Mouse (Mus musculus): ENCODE measurements around the gene Csf2rb.

GRCm38 (mm10) chr15:78354958-78355357, 29.4 kb downstream of the Csf2rb start:
- no peak for TF ChIP-seq POLR2A (IDR thresholded peaks at IDR 0.05; ENCODE audit: borderline replicate concordance, insufficient read depth, low read length)
- peak; percentile 57 for TF ChIP-seq CTCF (IDR thresholded peaks at IDR 0.05; ENCODE audit: borderline replicate concordance, insufficient read depth, low read depth, low read length)
